Mouse (Mus musculus) right cerebral cortex, adult 2 months (tissue): ENCODE measurements around the gene Samt1.
"Not testable (repeated sequence)": the region's sequence is repeated elsewhere in the genome, so short reads cannot be mapped to it uniquely, and the experiment has no call there.

Source experiments
- DNase-seq, 2 experiments: peaks; one replicate each; pipeline ENCODE4 v3.0.0; 2021 to 2022; ENCODE audit warnings: low spot score in 2 of 2

The Samt1 gene

GRCm38 (mm10) chrX:154012540-154012939, at the start of gene Samt1:
Samt1 (minus strand) TSS chrX:154012640.
- not testable (repeated sequence) for DNase-seq

- not testable (repeated sequence) for DNase-seq
These were observed 42.5 kb upstream of the Samt1 start, which contains the start of gene Gm10057 for GRCm38 (mm10) chrX:154054939-154055338. Gm10057 (minus strand) TSS chrX:154055039.

GRCm38 (mm10) chrX:154033727-154034126, 21.3 kb upstream of the Samt1 start, which contains the start of gene 4921511M17Rik:
4921511M17Rik (minus strand) TSS chrX:154033827.
- DNase-seq, result not testable (repeated sequence)

- not testable (repeated sequence) for DNase-seq
These were observed 35.5 kb downstream of the Samt1 start for GRCm38 (mm10) chrX:153976914-153977313.

- not testable (repeated sequence) for DNase-seq
These were observed 36.0 kb downstream of the Samt1 start for GRCm38 (mm10) chrX:153976467-153976866.

- no peak for DNase-seq
These were observed 38.0 kb downstream of the Samt1 start for GRCm38 (mm10) chrX:153974450-153974849.

- DNase-seq, result not testable (repeated sequence)
These were observed 59.6 kb downstream of the Samt1 start for GRCm38 (mm10) chrX:153952866-153953265.
